Mouse (Mus musculus): ENCODE results near the gene Ddx39.

GRCm38 (mm10) chr8:83706411-83706810, 8.6 kb upstream of the Ddx39 start:
- TF ChIP-seq CTCF (conservative IDR thresholded peaks at IDR 0.05; ENCODE audit: low read length) (peak; percentile 86), NANOG (IDR thresholded peaks at IDR 0.05; ENCODE audit: borderline replicate concordance, low read length) (no peak), POU5F1 (IDR thresholded peaks at IDR 0.05; ENCODE audit: borderline replicate concordance, low read length) (no peak)
